Mouse (Mus musculus) bone marrow macrophage, adult 2 months (primary cell): ENCODE measurements at regions not wholly inside any gene's neighbourhood (a gene's known extent, or its start where the extent isn't known, plus 50 kb on each side); places are given as distances from the start of the nearest gene placed in this dataset.

ENCODE experiments used
- H3K27ac ChIP-seq: 2 replicates; pipeline ENCODE4 v1.5.1; 2012; ENCODE audit warnings: low read depth, low read length; ENCODE audit not compliant: insufficient read depth
- H3K4me1 ChIP-seq: 2 replicates; pipeline ENCODE4 v1.6.1; 2012; ENCODE audit warnings: low read length; ENCODE audit not compliant: control insufficient read depth, insufficient read depth
- H3K4me3 ChIP-seq: 2 replicates; pipeline ENCODE4 v1.5.1; 2012; ENCODE audit warnings: mild to moderate bottlenecking, low read length, moderate library complexity; ENCODE audit not compliant: insufficient read depth
- CTCF ChIP-seq: IDR thresholded peaks from 2 replicates; pipeline ENCODE4 v1.5.1; 2012; ENCODE audit warnings: low read depth, mild to moderate bottlenecking, low read length, moderate library complexity
- POLR2A ChIP-seq: IDR thresholded peaks from 2 replicates; pipeline ENCODE4 v1.6.1; 2012; ENCODE audit warnings: mild to moderate bottlenecking, low read depth, low read length, borderline replicate concordance

DNA sequence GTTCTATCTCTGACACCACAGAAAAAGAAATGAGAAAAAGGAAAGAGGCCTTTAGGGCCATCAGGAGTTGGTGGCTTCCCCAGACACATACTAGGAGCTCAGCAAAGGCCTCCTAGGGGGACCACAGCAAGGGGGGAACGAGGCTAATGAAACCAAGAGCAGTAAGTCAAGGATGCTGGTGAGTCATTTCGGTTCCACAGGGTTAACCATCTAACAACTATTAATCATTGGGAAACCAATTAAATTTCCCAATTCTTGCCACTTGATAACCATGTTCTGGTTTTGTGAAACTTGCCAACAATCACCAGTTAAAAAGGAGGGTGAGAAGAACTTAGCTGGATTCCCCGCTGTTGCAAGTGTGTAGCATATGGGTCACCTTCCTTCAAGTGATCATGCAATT, 1451.6 kb downstream of the Gsdmc2 start:
- H3K4me3 ChIP-seq, result no peak overlapping the region
- peak overlapping the region; percentile 79 for H3K27ac ChIP-seq
- H3K4me1 ChIP-seq, result peaks cover 47% of the 10 kb centered on the region
- no peak for TF ChIP-seq POLR2A
- no peak for TF ChIP-seq CTCF

- H3K27ac ChIP-seq, result peak overlapping the region; percentile 79
- no peak for TF ChIP-seq POLR2A
- TF ChIP-seq CTCF, result no peak
- no peak overlapping the region for H3K4me3 ChIP-seq
- H3K4me1 ChIP-seq, result peaks cover 49% of the 10 kb centered on the region
Measured at GRCm38 (mm10) chr15:62392839-62393238, 1452.1 kb downstream of the Gsdmc2 start.

DNA sequence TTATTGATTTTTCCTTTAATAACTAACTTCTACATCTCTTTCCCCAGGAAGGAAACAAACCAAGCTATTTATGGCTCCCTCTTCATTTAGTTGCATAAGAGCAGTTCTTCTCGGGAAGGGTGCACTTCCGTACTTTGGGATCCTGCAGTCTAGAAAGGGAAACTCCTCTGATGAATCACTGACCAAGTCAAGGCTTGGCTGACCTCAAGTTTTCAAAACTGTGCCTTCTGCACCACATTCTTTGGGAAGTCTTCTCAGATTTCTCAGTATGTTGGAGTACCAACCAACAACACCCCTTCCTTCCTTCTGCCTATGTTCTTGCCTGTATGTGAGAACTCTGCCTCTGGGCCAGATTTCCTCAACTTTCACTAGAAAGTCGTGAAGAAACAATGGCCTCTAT, 1452.6 kb downstream of the Gsdmc2 start:
- TF ChIP-seq POLR2A (no peak), CTCF (no peak)
- peak overlapping the region; percentile 79 for H3K27ac ChIP-seq
- no peak overlapping the region for H3K4me3 ChIP-seq
- peaks cover 54% of the 10 kb centered on the region for H3K4me1 ChIP-seq

GRCm38 (mm10) chr15:62389431-62390105, 1455.4 kb downstream of the Gsdmc2 start:
- peaks cover 55% of the 10 kb centered on the region for H3K4me1 ChIP-seq
- no peak for TF ChIP-seq CTCF
- no peak for TF ChIP-seq POLR2A
- H3K4me3 ChIP-seq, result no peak overlapping the region
- H3K27ac ChIP-seq, result peak overlapping the region; percentile 25

GRCm38 (mm10) chr15:62382233-62382632, 1459.4 kb upstream of the A1bg start:
- Histone ChIP-seq H3K4me3 (no peak overlapping the region), H3K4me1 (peaks cover 26% of the 10 kb centered on the region), H3K27ac (no peak overlapping the region)
- TF ChIP-seq CTCF, result no peak
- no peak for TF ChIP-seq POLR2A

- TF ChIP-seq CTCF (no peak), POLR2A (no peak)
- Histone ChIP-seq H3K4me1 (no peaks in the 10 kb centered on the region), H3K4me3 (no peak overlapping the region), H3K27ac (no peak overlapping the region)
Measured at GRCm38 (mm10) chr15:62374641-62375040, 1451.8 kb upstream of the A1bg start.

GRCm38 (mm10) chr15:62361171-62361570, 1438.4 kb upstream of the A1bg start:
- Histone ChIP-seq H3K4me3 (no peak overlapping the region), H3K4me1 (no peaks in the 10 kb centered on the region), H3K27ac (no peak overlapping the region)
- TF ChIP-seq POLR2A (no peak), CTCF (no peak)

DNA sequence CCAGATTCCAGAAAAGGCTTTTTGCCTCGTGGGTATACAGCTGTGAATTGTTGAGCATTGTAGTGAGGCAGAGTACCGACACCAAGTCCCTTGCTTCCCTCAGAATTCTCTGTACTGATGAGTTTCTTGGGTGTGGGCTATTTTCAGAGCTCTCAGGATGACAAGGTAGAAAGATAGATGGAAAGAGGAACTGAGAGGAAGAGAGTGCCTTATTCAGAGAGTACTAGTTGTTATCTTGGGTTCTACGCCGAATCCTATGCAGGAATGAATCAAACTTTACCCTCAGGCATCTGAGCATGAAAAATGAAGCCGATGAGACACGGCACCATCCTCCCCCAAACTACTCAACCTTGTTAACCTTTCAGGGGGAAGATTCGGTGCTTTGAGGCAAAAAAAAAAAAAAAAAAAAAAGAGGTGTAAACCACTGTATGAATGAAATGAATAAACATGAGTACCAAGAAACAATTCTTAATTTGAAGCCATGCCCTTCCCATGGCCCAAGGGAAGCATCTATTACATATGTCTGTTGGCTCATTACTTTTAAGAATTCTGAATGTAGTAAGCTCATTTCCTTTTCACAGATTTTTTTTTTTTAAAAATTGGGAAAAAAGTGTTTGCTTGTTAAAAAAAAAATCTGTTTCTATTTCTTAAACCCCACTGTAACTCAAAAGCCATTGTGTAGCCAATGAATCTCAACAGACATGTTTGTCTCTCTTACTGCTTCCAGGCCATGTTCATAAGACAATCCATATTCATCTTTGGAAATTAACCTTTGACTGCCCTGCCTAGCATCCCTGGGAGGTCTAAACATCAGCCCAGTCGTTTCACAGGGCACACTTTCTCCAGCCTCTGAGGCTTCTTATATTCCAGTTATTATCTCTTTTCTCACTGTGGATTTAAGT, 1435.8 kb upstream of the A1bg start:
- Histone ChIP-seq H3K4me1 (no peaks in the 10 kb centered on the region), H3K4me3 (no peak overlapping the region), H3K27ac (no peak overlapping the region)
- TF ChIP-seq CTCF, result no peak
- no peak for TF ChIP-seq POLR2A

DNA sequence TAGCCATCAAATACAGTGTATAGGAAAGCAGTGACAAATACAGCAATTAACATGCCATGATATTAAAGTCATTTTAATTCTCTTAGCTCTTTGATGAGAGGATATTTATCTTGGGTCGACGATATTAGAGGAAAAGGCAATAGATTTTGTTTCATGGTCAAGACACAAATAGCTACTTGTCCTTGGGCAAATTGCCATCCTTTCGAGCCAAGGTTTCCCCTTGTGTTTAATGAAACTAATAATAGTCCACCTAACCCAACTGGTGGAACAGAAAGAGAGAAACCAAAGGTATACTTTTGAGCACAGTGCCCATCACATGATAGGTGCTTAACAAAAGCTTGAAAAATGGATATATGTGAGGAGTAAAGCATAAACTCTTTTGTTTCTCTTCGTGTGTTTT, 1431.0 kb upstream of the A1bg start:
- Histone ChIP-seq H3K4me3 (no peak overlapping the region), H3K4me1 (peaks cover 5% of the 10 kb centered on the region; the same call in 1 of the 2 replicates), H3K27ac (no peak overlapping the region)
- no peak for TF ChIP-seq POLR2A
- no peak for TF ChIP-seq CTCF
